Mouse (Mus musculus): ENCODE measurements around the gene Dlx5.

Dlx5 gene

DNA sequence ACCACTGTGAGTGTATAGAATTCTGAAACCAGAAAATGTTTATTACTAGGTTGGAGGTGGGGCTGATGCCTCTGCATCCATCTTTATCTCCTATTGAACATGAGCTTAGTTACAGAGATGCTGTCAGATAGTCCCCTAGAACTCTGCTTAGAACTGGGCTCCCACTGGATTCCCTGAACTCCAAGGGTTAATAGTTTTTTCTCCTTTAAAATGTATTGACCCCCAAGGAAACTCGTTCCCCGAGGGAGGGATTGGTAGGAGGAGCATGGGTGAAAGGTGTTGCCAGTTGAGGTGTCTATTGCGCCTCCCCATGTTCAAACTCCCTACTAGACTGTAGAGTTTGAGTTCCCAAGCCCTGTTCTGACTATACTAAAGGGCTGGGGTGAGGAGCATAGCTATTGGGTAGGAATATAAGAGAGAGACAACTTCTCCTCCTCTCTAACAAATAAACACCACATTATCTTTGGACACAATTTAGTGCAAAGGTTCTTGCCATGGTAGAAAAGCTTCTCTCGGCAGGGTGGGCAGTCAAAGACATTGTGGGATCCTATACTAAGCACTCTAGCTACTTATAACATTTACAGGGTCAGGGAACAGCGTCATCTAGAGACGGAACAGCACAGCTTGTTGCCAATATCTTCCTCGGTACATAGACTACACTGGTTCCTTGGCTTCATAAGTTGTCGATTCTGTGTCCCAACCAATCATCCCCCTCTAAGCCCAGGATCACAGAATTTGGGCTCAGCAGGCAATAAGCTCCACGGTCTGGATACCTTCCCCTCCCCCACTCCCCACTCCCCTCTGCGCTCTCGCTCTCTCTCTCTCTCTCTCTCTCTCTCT is 11.7 kb downstream of the Dlx5 start:
- TF ChIP-seq GATA4 (IDR thresholded peaks at IDR 0.05; ENCODE audit: insufficient replicate concordance, low read length) = no peak

DNA sequence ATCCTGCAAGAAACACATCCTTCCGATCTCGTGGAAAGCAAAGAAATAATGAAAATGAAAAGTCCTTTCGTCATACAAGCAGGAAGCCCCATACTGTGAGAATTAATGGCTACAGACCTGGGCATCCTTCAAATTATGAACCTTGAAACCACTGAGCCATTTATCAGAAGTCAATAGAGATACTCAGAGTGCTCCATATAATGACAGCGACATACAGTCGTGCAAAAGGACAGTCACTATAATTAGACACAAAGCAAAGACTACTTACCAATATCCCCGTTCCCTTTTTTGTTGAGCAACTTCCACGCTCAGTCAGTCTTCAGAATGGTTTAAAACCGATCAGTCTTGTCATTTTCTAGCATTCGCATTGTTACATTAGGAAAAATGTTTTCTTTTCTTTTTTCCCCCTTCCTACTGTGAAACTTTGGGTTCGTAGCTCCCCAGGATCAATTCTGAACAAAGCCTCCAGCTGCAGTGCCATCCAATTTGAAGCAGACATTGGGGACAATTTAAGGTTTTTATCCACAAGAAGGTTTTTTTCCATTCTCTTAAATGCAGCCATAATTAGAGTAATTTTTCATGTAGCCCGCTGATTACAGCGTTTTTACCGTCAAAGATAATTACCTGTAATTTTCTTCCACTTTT is 12.7 kb downstream of the Dlx5 start:
- no peak for TF ChIP-seq GATA4 (IDR thresholded peaks at IDR 0.05; ENCODE audit: insufficient replicate concordance, low read length)

DNA sequence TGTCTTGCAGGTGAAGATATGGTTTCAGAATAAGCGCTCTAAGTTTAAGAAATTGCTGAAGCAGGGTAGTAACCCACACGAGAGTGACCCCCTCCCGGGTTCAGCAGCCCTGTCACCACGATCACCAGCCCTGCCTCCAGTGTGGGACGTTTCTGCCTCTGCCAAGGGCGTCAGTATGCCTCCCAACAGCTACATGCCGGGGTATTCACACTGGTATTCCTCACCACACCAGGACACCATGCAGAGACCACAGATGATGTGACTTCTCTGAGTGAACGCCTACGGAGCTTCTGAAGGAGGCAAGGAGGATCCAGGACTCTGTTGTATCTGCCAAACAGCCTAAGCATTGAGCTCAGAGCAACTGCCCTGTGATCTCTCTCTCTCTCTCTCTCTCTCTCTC is 14.9 kb downstream of the Dlx5 start:
- no peak for TF ChIP-seq GATA4 (IDR thresholded peaks at IDR 0.05; ENCODE audit: insufficient replicate concordance, low read length)

DNA sequence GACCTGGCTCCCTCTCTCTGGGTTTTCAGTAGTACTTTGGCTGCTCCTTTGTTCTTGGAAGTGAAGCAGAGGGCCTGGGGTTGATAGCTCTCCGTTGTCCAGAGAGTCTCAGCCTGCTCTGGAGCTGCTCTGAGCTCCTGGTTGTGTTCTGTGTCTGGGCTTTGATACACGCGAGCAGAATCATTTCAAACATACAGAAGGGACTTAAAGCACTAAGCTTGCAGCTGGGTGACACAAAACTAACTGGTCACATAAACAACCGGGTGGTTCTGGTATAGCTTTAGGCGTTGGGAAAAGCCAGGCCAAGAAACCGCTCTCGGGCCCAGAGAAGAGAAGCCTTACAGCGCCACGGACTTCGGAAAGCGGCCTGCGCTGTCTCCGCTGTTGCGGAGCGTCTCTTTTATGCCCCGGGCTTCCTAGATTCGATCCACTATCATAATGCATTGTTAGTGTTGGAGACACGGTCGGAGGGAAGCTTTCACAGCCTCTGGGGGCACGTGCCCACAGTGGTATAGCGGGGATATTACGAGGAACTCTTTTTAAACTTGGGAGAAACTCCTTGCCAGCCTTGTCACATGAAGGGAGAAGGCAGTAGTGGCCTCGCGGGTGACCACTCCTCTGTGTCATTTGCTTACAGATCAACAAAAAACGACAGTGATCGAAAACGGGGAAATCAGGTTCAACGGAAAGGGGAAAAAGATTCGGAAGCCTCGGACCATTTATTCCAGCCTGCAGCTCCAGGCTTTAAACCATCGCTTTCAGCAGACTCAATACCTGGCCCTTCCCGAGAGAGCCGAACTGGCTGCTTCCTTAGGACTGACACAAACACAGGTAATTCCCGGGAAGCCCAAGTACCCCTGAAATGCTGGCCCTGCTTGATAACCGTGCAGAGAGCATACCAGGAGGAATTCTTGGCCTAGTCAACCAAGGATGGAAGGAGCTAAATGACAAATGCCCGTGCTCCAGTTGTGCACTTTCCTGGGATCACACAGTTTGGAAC is 17.1 kb downstream of the Dlx5 start:
- TF ChIP-seq GATA4 (IDR thresholded peaks at IDR 0.05; ENCODE audit: insufficient replicate concordance, low read length) = no peak

DNA sequence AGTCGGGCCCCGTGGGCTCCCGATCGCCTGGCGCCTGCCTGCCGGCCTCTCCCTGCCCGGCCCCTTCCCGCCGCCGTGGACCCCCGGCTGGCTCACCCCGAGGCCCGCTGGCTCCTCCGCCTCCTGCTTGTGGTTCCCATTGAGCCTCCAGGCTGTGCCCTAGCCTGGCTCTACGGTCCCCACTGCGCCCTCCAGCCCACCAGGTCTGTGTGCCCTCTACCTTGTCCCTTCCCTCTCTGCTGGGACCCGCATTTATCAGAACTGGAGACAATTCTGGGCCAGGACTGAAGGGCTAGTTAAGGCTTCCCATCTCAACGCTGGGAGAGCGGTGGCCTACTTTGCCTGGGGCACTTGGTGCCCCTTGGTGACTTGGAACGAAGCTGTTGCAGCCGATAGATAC is 17.9 kb downstream of the Dlx5 start:
- TF ChIP-seq GATA4 (IDR thresholded peaks at IDR 0.05; ENCODE audit: insufficient replicate concordance, low read length) = no peak

DNA sequence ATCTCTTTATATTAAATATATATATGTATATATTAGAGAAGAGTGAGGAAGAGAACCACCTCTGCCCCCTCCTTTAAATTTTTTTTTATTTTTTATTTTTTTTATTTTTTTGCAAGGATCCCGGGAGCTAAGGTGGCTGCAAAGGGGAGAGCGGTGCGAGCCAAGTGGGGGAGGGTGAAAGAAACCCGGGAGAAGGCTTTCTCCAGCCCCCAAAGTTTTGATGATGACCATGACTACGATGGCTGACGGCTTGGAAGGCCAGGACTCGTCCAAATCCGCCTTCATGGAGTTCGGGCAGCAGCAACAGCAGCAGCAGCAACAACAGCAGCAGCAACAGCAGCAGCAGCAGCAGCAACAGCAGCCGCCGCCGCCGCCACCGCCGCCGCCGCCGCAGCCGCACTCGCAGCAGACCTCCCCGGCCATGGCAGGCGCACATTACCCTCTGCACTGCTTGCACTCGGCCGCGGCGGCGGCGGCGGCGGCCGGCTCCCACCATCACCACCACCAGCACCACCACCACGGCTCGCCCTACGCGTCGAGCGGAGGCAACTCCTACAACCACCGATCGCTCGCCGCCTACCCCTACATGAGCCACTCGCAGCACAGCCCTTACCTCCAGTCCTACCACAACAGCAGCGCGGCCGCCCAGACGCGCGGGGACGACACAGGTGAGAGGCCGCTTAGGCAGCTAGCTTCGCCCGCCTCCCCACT is 18.6 kb downstream of the Dlx5 start, which contains the start of gene Dlx6:
TSS of gene Dlx6 (plus strand) at position 175 of the 711 bp plus-strand sequence.
- TF ChIP-seq GATA4 (IDR thresholded peaks at IDR 0.05; ENCODE audit: insufficient replicate concordance, low read length) = no peak

- TF ChIP-seq GATA4 (IDR thresholded peaks at IDR 0.05; ENCODE audit: insufficient replicate concordance, low read length) = no peak
Observed at GRCm38 (mm10) chr6:6862611-6863010, 19.3 kb downstream of the Dlx5 start.

GRCm38 (mm10) chr6:6861798-6862428 is 20.0 kb downstream of the Dlx5 start:
- TF ChIP-seq GATA4 (IDR thresholded peaks at IDR 0.05; ENCODE audit: insufficient replicate concordance, low read length) = no peak

GRCm38 (mm10) chr6:6861086-6861797 is 20.6 kb downstream of the Dlx5 start:
- TF ChIP-seq GATA4 (IDR thresholded peaks at IDR 0.05; ENCODE audit: insufficient replicate concordance, low read length) = no peak

DNA sequence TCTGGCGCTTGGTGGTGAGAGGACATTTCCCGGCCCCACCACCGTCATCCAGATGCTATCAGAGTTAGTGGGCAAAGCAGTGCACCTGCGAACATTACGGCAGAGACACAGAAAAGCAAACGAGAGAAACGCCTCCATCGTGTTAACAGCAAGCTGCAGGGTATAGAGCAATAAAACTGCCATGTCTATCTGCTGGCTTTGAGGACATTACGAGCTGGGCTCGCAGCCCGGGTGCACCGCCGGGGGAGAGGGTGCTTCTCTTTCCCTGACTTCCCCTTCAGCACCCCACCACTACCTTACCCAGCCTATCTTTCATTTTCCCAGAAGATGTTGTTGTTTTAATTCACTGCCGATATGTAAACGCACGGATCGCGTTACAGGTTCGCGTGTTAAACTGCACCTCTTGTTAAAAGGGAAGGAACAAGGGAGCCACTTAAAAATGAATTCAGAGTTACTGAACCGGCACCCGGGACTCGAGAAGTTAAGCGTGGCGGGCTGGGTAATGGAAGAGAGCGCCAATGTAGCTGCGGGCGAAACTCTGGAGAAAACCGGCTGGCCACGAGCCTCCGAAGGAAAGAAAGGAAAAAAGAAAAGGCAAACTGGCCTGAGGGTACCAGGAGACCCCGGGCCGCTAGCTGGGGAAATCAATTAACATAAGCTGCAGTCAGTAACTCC is 21.3 kb downstream of the Dlx5 start:
- TF ChIP-seq GATA4 (IDR thresholded peaks at IDR 0.05; ENCODE audit: insufficient replicate concordance, low read length) = no peak

DNA sequence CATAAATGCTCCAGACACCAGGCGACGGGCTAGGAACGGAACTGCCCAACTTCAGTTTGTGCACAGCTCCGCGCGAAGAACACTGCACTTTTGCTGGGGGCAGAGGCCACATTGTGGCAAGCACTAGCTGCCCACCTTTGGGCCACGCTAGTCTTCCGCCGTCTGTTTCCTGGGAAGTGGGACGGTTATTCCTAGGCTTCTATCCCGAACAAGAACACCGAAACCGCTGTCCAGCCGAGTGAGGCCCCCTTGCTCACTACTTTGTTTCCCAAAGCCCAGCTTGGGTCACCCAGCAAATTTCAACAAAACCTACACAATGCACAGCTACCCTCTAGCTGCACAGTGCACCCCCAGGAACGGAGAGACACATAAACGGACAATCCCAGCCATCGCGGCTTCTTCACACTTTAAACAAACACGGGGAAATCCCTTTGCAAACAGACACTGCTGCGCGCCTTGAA is 21.9 kb downstream of the Dlx5 start:
- TF ChIP-seq GATA4 (IDR thresholded peaks at IDR 0.05; ENCODE audit: insufficient replicate concordance, low read length) = no peak

DNA sequence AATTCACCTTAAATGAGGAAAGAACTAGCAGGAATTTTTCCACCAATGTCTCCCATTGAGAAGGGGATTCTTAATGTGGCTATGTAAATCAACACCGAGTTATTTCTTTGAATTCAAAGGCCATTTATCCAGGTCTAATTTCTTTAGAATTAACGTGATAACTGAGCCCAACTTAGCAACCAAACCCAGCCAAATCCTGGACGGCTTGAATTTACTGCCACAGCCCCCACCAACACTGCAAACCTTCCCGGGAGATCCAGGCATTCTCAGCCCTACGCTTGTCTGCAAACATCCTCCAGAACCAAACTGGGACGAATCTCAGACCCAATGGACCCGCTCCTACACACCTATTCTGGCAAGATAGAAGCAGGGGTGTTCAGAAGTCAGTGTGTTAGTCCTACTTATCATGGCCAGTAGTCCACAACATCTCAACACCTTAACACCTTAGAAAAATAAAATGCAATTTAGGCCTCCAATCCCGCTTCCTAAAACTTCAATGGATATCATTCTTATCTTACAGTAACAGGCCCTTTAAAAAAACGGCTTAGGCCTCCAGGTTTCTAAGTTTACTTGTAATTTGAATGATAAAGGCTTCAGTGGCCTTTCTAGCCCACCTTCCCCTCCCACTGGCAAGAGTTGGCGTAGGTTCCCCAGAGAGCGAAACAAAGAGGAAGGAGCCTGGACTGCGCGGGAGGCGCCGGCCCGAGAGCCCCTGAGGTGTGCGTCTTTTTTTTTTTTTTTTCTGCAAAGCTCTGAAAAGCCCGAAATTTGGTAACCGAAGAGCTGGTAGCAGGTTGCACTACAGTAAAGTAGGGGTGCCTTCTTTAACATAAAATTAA is 22.6 kb downstream of the Dlx5 start:
- no peak for TF ChIP-seq GATA4 (IDR thresholded peaks at IDR 0.05; ENCODE audit: insufficient replicate concordance, low read length)

Measured in liver, adult (tissue).